Mouse (Mus musculus) liver, postnatal 0 days (tissue): Measurements from ENCODE around the gene Stac.

ENCODE experiments used
- CTCF ChIP-seq: sonication (generic); IDR thresholded peaks from 2 replicates; pipeline ENCODE4 v1.5.1; 2016; ENCODE audit warnings: antibody characterized with exemption, low read depth
- EP300 ChIP-seq: IDR thresholded peaks from 2 replicates; pipeline ENCODE4 v1.6.1; 2016; ENCODE audit warnings: antibody characterized with exemption, low read depth, mild to moderate bottlenecking

- TF ChIP-seq CTCF (no peak), EP300 (no peak)
Observed at GRCm38 (mm10) chr9:111632833-111633232, 57.3 kb downstream of the Stac start.
